Mouse (Mus musculus): ENCODE measurements around the gene Nckap1l.

The Nckap1l gene

DNA sequence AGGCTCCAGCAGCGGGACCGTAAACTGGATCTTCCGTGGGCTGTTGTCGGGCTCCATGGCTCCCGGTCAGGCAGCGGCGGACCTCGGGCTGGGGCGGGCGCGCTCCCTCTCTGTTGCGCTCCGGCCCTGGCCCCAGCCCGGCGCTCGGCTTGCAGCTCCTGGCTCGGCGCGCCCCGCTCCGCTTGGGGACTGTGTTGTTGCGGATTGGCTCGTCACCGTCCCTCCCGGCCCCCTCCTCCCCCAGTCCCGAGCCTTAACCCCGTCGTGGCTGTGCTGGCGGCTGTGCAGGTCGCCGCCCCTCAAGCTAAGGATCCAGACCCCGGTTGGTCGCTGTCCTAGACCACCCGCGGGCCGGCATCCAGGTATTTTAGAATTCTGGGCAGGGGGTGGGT lies 84.2 kb downstream of the Nckap1l start, which contains the start of gene Ppp1r1a:
Ppp1r1a (minus strand) TSS at position 182 of the 392 bp plus-strand sequence.
- peak; percentile 71 to 72 for DNase-seq (ENCODE audit: low spot score in 2 of 2)

- DNase-seq (ENCODE audit: low spot score in 2 of 2), result no peak
Observed at GRCm38 (mm10) chr15:103539259-103539658, 85.7 kb downstream of the Nckap1l start.

- DNase-seq (ENCODE audit: low spot score in 2 of 2), result no peak
Observed at GRCm38 (mm10) chr15:103540646-103541045, 87.1 kb downstream of the Nckap1l start.

DNA sequence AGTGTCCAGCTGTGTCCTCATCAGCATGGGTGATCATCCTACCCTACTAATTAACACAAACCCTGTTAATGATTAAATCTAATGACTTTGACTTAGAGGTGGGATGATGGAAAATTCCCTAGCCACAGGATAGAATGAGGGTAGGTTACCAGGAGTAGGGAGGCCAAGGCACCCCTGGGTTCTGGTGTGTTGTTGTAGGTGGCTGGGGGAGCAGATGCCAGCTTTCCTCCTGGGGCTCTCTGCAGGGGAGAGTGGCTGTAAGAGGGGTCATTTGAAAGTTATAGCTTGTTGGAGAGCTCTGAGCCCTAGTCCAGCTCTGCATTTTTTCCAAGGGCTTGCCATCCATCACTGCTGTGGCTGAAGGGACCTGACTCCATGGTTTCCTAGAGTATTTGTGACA lies 88.9 kb downstream of the Nckap1l start:
- DNase-seq (ENCODE audit: low spot score in 2 of 2), result no peak

DNA sequence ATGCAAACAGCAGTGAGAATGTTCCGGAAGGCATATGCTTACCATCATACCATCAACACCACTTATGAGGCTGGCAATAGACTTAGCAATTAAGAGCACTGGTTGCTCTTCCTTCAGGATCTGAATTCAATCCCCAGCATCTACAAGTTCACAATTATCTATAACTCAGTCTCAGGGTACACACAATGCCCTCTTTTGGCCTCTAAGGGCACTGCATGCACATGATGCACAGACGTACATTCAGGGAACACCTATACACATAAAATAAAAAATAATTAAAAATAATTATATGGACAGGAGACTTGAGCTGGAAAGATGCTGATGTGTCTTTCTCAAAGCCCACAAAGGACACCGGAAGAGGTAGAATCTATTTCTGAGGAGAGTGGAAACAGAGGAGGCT lies 94.4 kb downstream of the Nckap1l start:
- no peak for DNase-seq (ENCODE audit: low spot score in 2 of 2)

Measured in right cerebral cortex, adult 2 months (tissue).